Mouse (Mus musculus): ENCODE measurements around the gene Ubxn4.
"Not testable (repeated sequence)": the region's sequence is repeated elsewhere in the genome, so short reads cannot be mapped to it uniquely, and the experiment has no call there.

Ubxn4 gene

GRCm38 (mm10) chr1:128290295-128290694 is 46.5 kb downstream of the Ubxn4 start:
- Histone ChIP-seq H3K27me3 (ENCODE audit: insufficient read depth, low read length) (peaks cover 10% of the 10 kb centered on the region), H3K4me3 (replicated peaks; ENCODE audit: low read length) (no peak overlapping the region), H3K36me3 (ENCODE audit: insufficient read depth, low read length) (no peaks in the 10 kb centered on the region), H3K4me1 (replicated peaks; ENCODE audit: low read depth, low read length) (peaks cover 3% of the 10 kb centered on the region; the same call in 1 of the 2 replicates), H3K9me3 (ENCODE audit: low read length) (no peaks in the 10 kb centered on the region)
- TF ChIP-seq NANOG (IDR thresholded peaks at IDR 0.05; ENCODE audit: borderline replicate concordance, low read length), result no peak
- no peak for TF ChIP-seq POU5F1 (IDR thresholded peaks at IDR 0.05; ENCODE audit: borderline replicate concordance, low read length)
- TF ChIP-seq CTCF (conservative IDR thresholded peaks at IDR 0.05; ENCODE audit: low read length), result no peak

GRCm38 (mm10) chr1:128293524-128293923 is 49.8 kb downstream of the Ubxn4 start:
- TF ChIP-seq CTCF (conservative IDR thresholded peaks at IDR 0.05; ENCODE audit: low read length) (no peak), NANOG (IDR thresholded peaks at IDR 0.05; ENCODE audit: borderline replicate concordance, low read length) (no peak), POU5F1 (IDR thresholded peaks at IDR 0.05; ENCODE audit: borderline replicate concordance, low read length) (no peak)

GRCm38 (mm10) chr1:128295296-128295695 is 51.5 kb downstream of the Ubxn4 start:
- H3K4me1 ChIP-seq (replicated peaks; ENCODE audit: low read depth, low read length), result 0 out of 2 replicates have a peak, but pooled peaks cover 5% of the 10 kb centered on the region
- no peaks in the 10 kb centered on the region for H3K36me3 ChIP-seq (ENCODE audit: insufficient read depth, low read length)
- no peaks in the 10 kb centered on the region for H3K27me3 ChIP-seq (ENCODE audit: insufficient read depth, low read length)
- TF ChIP-seq CTCF (conservative IDR thresholded peaks at IDR 0.05; ENCODE audit: low read length), result no peak
- no peak for TF ChIP-seq POU5F1 (IDR thresholded peaks at IDR 0.05; ENCODE audit: borderline replicate concordance, low read length)
- TF ChIP-seq NANOG (IDR thresholded peaks at IDR 0.05; ENCODE audit: borderline replicate concordance, low read length), result no peak
- H3K4me3 ChIP-seq (replicated peaks; ENCODE audit: low read length), result no peak overlapping the region
- H3K9me3 ChIP-seq (ENCODE audit: low read length), result no peaks in the 10 kb centered on the region

More at GRCm38 (mm10) chr1:128293524-128293923, 49.8 kb downstream of the Ubxn4 start:
- Histone ChIP-seq H3K4me1 (replicated peaks; ENCODE audit: low read depth, low read length) (peaks cover 7% of the 10 kb centered on the region; the same call in 1 of the 2 replicates), H3K27me3 (ENCODE audit: insufficient read depth, low read length) (peaks cover 3% of the 10 kb centered on the region; the same call in 1 of the 2 replicates), H3K4me3 (replicated peaks; ENCODE audit: low read length) (no peak overlapping the region), H3K9me3 (ENCODE audit: low read length) (no peaks in the 10 kb centered on the region), H3K36me3 (ENCODE audit: insufficient read depth, low read length) (no peaks in the 10 kb centered on the region)

- Histone ChIP-seq H3K36me3 (ENCODE audit: insufficient read depth, low read length) (no peaks in the 10 kb centered on the region), H3K4me1 (replicated peaks; ENCODE audit: low read depth, low read length) (0 out of 2 replicates have a peak, but pooled peaks cover 5% of the 10 kb centered on the region), H3K9me3 (ENCODE audit: low read length) (no peaks in the 10 kb centered on the region), H3K27me3 (ENCODE audit: insufficient read depth, low read length) (no peaks in the 10 kb centered on the region), H3K4me3 (replicated peaks; ENCODE audit: low read length) (no peak overlapping the region)
- no peak for TF ChIP-seq NANOG (IDR thresholded peaks at IDR 0.05; ENCODE audit: borderline replicate concordance, low read length)
- TF ChIP-seq CTCF (conservative IDR thresholded peaks at IDR 0.05; ENCODE audit: low read length), result no peak
Measured at GRCm38 (mm10) chr1:128295717-128296528, 52.2 kb downstream of the Ubxn4 start.

GRCm38 (mm10) chr1:128303900-128304299 is 60.1 kb downstream of the Ubxn4 start:
- H3K4me3 ChIP-seq (replicated peaks; ENCODE audit: low read length), result peak overlapping the region; percentile 68
- peaks cover 17% of the 10 kb centered on the region for H3K27me3 ChIP-seq (ENCODE audit: insufficient read depth, low read length)
- no peaks in the 10 kb centered on the region for H3K9me3 ChIP-seq (ENCODE audit: low read length)
- no peaks in the 10 kb centered on the region for H3K36me3 ChIP-seq (ENCODE audit: insufficient read depth, low read length)
- TF ChIP-seq POU5F1 (IDR thresholded peaks at IDR 0.05; ENCODE audit: borderline replicate concordance, low read length) (no peak), CTCF (conservative IDR thresholded peaks at IDR 0.05; ENCODE audit: low read length) (no peak), NANOG (IDR thresholded peaks at IDR 0.05; ENCODE audit: borderline replicate concordance, low read length) (no peak)
- H3K4me1 ChIP-seq (replicated peaks; ENCODE audit: low read depth, low read length), result peaks cover 26% of the 10 kb centered on the region

GRCm38 (mm10) chr1:128309043-128309442 is 65.3 kb downstream of the Ubxn4 start:
- H3K4me1 ChIP-seq (replicated peaks; ENCODE audit: low read depth, low read length), result peaks cover 25% of the 10 kb centered on the region
- no peak for TF ChIP-seq NANOG (IDR thresholded peaks at IDR 0.05; ENCODE audit: borderline replicate concordance, low read length)
- no peak; the same call in 1 of the 2 replicates for TF ChIP-seq CTCF (conservative IDR thresholded peaks at IDR 0.05; ENCODE audit: low read length)
- TF ChIP-seq POU5F1 (IDR thresholded peaks at IDR 0.05; ENCODE audit: borderline replicate concordance, low read length), result no peak
- H3K4me3 ChIP-seq (replicated peaks; ENCODE audit: low read length), result no peak overlapping the region
- peaks cover 4% of the 10 kb centered on the region; the same call in 1 of the 2 replicates for H3K27me3 ChIP-seq (ENCODE audit: insufficient read depth, low read length)
- no peaks in the 10 kb centered on the region for H3K9me3 ChIP-seq (ENCODE audit: low read length)
- H3K36me3 ChIP-seq (ENCODE audit: insufficient read depth, low read length), result no peaks in the 10 kb centered on the region

GRCm38 (mm10) chr1:128314665-128315064 is 70.9 kb downstream of the Ubxn4 start:
- TF ChIP-seq CTCF (conservative IDR thresholded peaks at IDR 0.05; ENCODE audit: low read length) (no peak), POU5F1 (IDR thresholded peaks at IDR 0.05; ENCODE audit: borderline replicate concordance, low read length) (no peak), NANOG (IDR thresholded peaks at IDR 0.05; ENCODE audit: borderline replicate concordance, low read length) (no peak)
- H3K36me3 ChIP-seq (ENCODE audit: insufficient read depth, low read length), result no peaks in the 10 kb centered on the region
- no peak overlapping the region for H3K4me3 ChIP-seq (replicated peaks; ENCODE audit: low read length)
- no peaks in the 10 kb centered on the region for H3K9me3 ChIP-seq (ENCODE audit: low read length)
- no peaks in the 10 kb centered on the region for H3K27me3 ChIP-seq (ENCODE audit: insufficient read depth, low read length)
- H3K4me1 ChIP-seq (replicated peaks; ENCODE audit: low read depth, low read length), result peaks cover 4% of the 10 kb centered on the region; the same call in 1 of the 2 replicates

- H3K27me3 ChIP-seq (ENCODE audit: insufficient read depth, low read length); H3K4me3 ChIP-seq (replicated peaks; ENCODE audit: low read length); H3K9me3 ChIP-seq (ENCODE audit: low read length): not testable (repeated sequence)
Measured at GRCm38 (mm10) chr1:128319266-128319665, 75.5 kb downstream of the Ubxn4 start.

More at GRCm38 (mm10) chr1:128319266-128319665, 75.5 kb downstream of the Ubxn4 start:
- not testable (repeated sequence) for H3K4me1 ChIP-seq (replicated peaks; ENCODE audit: low read depth, low read length); H3K36me3 ChIP-seq (ENCODE audit: insufficient read depth, low read length)
